Mouse (Mus musculus): Measurements from ENCODE around the gene Gdf9.

DNA sequence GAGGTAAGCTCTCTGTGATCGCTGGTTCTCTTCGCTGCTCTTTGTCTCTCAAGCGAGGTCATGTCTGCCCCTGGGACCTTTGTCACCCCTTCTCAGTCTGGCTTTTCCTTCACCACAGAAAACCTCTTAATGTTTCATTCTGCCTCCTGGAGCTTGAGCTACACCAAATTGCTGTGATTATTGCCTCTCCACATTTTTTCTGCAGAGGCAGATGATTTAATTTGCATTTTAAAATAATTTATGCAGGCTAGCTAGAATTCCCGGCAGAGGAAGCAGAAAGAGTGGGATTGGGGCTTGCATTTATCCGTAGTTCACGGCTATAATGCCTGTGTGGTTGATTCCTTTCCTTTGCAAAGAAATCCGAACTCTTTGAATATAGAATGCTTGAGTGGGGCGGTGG lies 44.8 kb downstream of the Gdf9 start:
- TF ChIP-seq CTCF (IDR thresholded peaks at IDR 0.05; ENCODE audit: borderline replicate concordance, insufficient read depth, low read depth, low read length) (no peak), POLR2A (IDR thresholded peaks at IDR 0.05; ENCODE audit: borderline replicate concordance, insufficient read depth, low read length) (no peak)
